Mouse (Mus musculus) limb, embryonic 13.5 days (tissue): ENCODE measurements around the gene Arl2bp. TPM values are rescaled to one million over a fixed set of nuclear protein-coding genes. Genes with fewer than 3 reads are reported as not detected.

Source experiments
- ATAC-seq: fragments of 200-750 bp; cut with Nextera tagmentation; 2 replicates; pipeline ENCODE4 v1.8.0; 2017; ENCODE audit warnings: low read depth, moderate number of reproducible peaks, moderate TSS enrichment; ENCODE audit not compliant: low FRiP score
- H3K27ac ChIP-seq: fragments of 300-500 bp; sonication (generic); 2 replicates; pipeline ENCODE4 v1.5.1; 2015; ENCODE audit warnings: inconsistent platforms, mild to moderate bottlenecking, moderate library complexity
- H3K27me3 ChIP-seq: fragments of 300-500 bp; sonication (generic); 2 replicates; pipeline ENCODE4 v1.6.1; 2015; ENCODE audit warnings: mild to moderate bottlenecking, inconsistent platforms
- H3K36me3 ChIP-seq: fragments of 300-500 bp; sonication (generic); 2 replicates; pipeline ENCODE4 v1.6.1; 2015; ENCODE audit warnings: inconsistent platforms, mild to moderate bottlenecking, moderate library complexity
- H3K4me1 ChIP-seq: fragments of 300-500 bp; sonication (generic); 2 replicates; pipeline ENCODE4 v1.6.1; 2015; ENCODE audit warnings: inconsistent platforms
- H3K4me2 ChIP-seq: fragments of 300-500 bp; sonication (generic); replicated peaks from 2 replicates; pipeline ENCODE4 v1.6.1; 2015; ENCODE audit warnings: inconsistent platforms, mild to moderate bottlenecking, moderate library complexity
- H3K4me3 ChIP-seq: fragments of 300-500 bp; sonication (generic); 2 replicates; pipeline ENCODE4 v1.5.1; 2015; ENCODE audit warnings: moderate library complexity, mild to moderate bottlenecking, inconsistent platforms
- H3K9ac ChIP-seq: fragments of 300-500 bp; sonication (generic); 2 replicates; pipeline ENCODE4 v1.6.1; 2015; ENCODE audit warnings: mild to moderate bottlenecking, inconsistent platforms
- H3K9me3 ChIP-seq: fragments of 300-500 bp; sonication (generic); 2 replicates; pipeline ENCODE4 v1.6.1; 2016; ENCODE audit warnings: inconsistent platforms
- WGBS: fragments of 180-500 bp; shearing (Covaris S2); methylation state at CpG from one replicate; pipeline ENCODE4 v1.1.7; 2015; 5-methylcytosine and 5-hydroxymethylcytosine counted together
- polyA plus RNA-seq: library from polyadenylated mRNA; unstranded; fragments of >200 nt; fragmentation: Nextera tagmentation; extraction: Ambion mirVana; gene quantifications from 2 replicates; pipeline ENCODE4 v1.2.1, GENCODE M21; 2015

Arl2bp gene
- polyA plus RNA-seq, result 151 and 160 TPM in 2 replicates

GRCm38 (mm10) chr8:94666456-94667308 is at the start of gene Arl2bp:
TSS of gene Arl2bp (plus strand) at chr8:94666600.
- peaks cover 13% of the 10 kb centered on the region for H3K4me1 ChIP-seq
- H3K4me3 ChIP-seq, result peak within 1 kb of the TSS; percentile 68
- no peaks in the 10 kb centered on the region for H3K27me3 ChIP-seq
- peaks cover 36% of the 10 kb centered on the region for H3K36me3 ChIP-seq
- ATAC-seq, result peak; percentile 99
- no peaks in the 10 kb centered on the region for H3K9me3 ChIP-seq
- H3K4me2 ChIP-seq, result peak within 1 kb of the TSS; percentile 75
- H3K27ac ChIP-seq, result peak within 1 kb of the TSS; percentile 87
- under 1% methylated on average over 74 of the region's 74 CpGs for WGBS
- peak within 1 kb of the TSS; percentile 95 for H3K9ac ChIP-seq

GRCm38 (mm10) chr8:94624885-94625284 is 41.5 kb upstream of the Arl2bp start:
- H3K4me3 ChIP-seq, result no peak overlapping the region
- no peaks in the 10 kb centered on the region for H3K4me1 ChIP-seq
- H3K27ac ChIP-seq, result no peak overlapping the region
- H3K36me3 ChIP-seq, result peaks cover 35% of the 10 kb centered on the region
- no peaks in the 10 kb centered on the region for H3K27me3 ChIP-seq
- no peak overlapping the region for H3K4me2 ChIP-seq
- WGBS, result 88% methylated on average over 1 of the region's 1 CpGs
- no peak overlapping the region for H3K9ac ChIP-seq
- no peak for ATAC-seq
- no peaks in the 10 kb centered on the region for H3K9me3 ChIP-seq

- Histone ChIP-seq H3K36me3 (peaks cover 87% of the 10 kb centered on the region), H3K4me2 (no peak overlapping the region), H3K9me3 (no peaks in the 10 kb centered on the region), H3K27ac (no peak overlapping the region), H3K27me3 (no peaks in the 10 kb centered on the region), H3K9ac (no peak overlapping the region), H3K4me3 (no peak overlapping the region), H3K4me1 (no peaks in the 10 kb centered on the region)
- WGBS, result 89% methylated on average over 2 of the region's 2 CpGs
- no peak for ATAC-seq
Observed at GRCm38 (mm10) chr8:94633564-94634194, 32.7 kb upstream of the Arl2bp start.

- H3K27me3 ChIP-seq, result no peaks in the 10 kb centered on the region
- H3K36me3 ChIP-seq, result peaks cover 89% of the 10 kb centered on the region
- no peaks in the 10 kb centered on the region for H3K4me1 ChIP-seq
- ATAC-seq, result no peak
- no peaks in the 10 kb centered on the region for H3K9me3 ChIP-seq
- H3K27ac ChIP-seq, result no peak overlapping the region
- H3K4me3 ChIP-seq, result no peak overlapping the region
- no peak overlapping the region for H3K9ac ChIP-seq
- H3K4me2 ChIP-seq, result no peak overlapping the region
Observed at GRCm38 (mm10) chr8:94634211-94634610, 32.2 kb upstream of the Arl2bp start.

GRCm38 (mm10) chr8:94641183-94641582 is 25.2 kb upstream of the Arl2bp start:
- 90% methylated on average over 2 of the region's 2 CpGs for WGBS

GRCm38 (mm10) chr8:94641938-94642337 is 24.5 kb upstream of the Arl2bp start:
- H3K36me3 ChIP-seq, result peaks cover 86% of the 10 kb centered on the region
- H3K9me3 ChIP-seq, result no peaks in the 10 kb centered on the region
- H3K4me2 ChIP-seq, result no peak overlapping the region
- no peak overlapping the region for H3K27ac ChIP-seq
- no peaks in the 10 kb centered on the region for H3K27me3 ChIP-seq
- H3K4me3 ChIP-seq, result no peak overlapping the region
- ATAC-seq, result no peak
- WGBS, result 88% methylated on average over 3 of the region's 3 CpGs
- H3K4me1 ChIP-seq, result no peaks in the 10 kb centered on the region
- H3K9ac ChIP-seq, result no peak overlapping the region

More at GRCm38 (mm10) chr8:94641183-94641582, 25.2 kb upstream of the Arl2bp start:
- Histone ChIP-seq H3K9ac (no peak overlapping the region), H3K27ac (no peak overlapping the region), H3K9me3 (no peaks in the 10 kb centered on the region), H3K4me3 (no peak overlapping the region), H3K4me2 (no peak overlapping the region), H3K36me3 (peaks cover 86% of the 10 kb centered on the region), H3K4me1 (no peaks in the 10 kb centered on the region), H3K27me3 (no peaks in the 10 kb centered on the region)
- no peak for ATAC-seq

GRCm38 (mm10) chr8:94645202-94645601 is 21.2 kb upstream of the Arl2bp start:
- Histone ChIP-seq H3K4me3 (no peak overlapping the region), H3K9ac (no peak overlapping the region), H3K9me3 (no peaks in the 10 kb centered on the region), H3K36me3 (peaks cover 81% of the 10 kb centered on the region), H3K27ac (no peak overlapping the region), H3K4me2 (no peak overlapping the region), H3K4me1 (no peaks in the 10 kb centered on the region), H3K27me3 (no peaks in the 10 kb centered on the region)
- no peak for ATAC-seq
- WGBS, result 45% methylated on average over 1 of the region's 1 CpGs

- H3K27ac ChIP-seq, result no peak overlapping the region
- H3K4me2 ChIP-seq, result no peak overlapping the region
- WGBS, result 92% methylated on average over 3 of the region's 3 CpGs
- H3K27me3 ChIP-seq, result no peaks in the 10 kb centered on the region
- no peaks in the 10 kb centered on the region for H3K9me3 ChIP-seq
- H3K4me3 ChIP-seq, result no peak overlapping the region
- no peak for ATAC-seq
- no peaks in the 10 kb centered on the region for H3K4me1 ChIP-seq
- no peak overlapping the region for H3K9ac ChIP-seq
- H3K36me3 ChIP-seq, result peaks cover 75% of the 10 kb centered on the region
Observed at GRCm38 (mm10) chr8:94646165-94646564, 20.2 kb upstream of the Arl2bp start.

GRCm38 (mm10) chr8:94649496-94649895 is 16.9 kb upstream of the Arl2bp start:
- ATAC-seq, result no peak
- Histone ChIP-seq H3K4me2 (no peak overlapping the region), H3K4me1 (no peaks in the 10 kb centered on the region), H3K27me3 (no peaks in the 10 kb centered on the region), H3K27ac (no peak overlapping the region), H3K4me3 (no peak overlapping the region), H3K9ac (no peak overlapping the region), H3K36me3 (peaks cover 79% of the 10 kb centered on the region), H3K9me3 (no peaks in the 10 kb centered on the region)
- WGBS, result 71% methylated on average over 3 of the region's 3 CpGs

- no peaks in the 10 kb centered on the region for H3K9me3 ChIP-seq
- H3K4me3 ChIP-seq, result no peak overlapping the region
- no peaks in the 10 kb centered on the region for H3K27me3 ChIP-seq
- H3K36me3 ChIP-seq, result peaks cover 82% of the 10 kb centered on the region
- no peak for ATAC-seq
- no peak overlapping the region for H3K4me2 ChIP-seq
- H3K27ac ChIP-seq, result no peak overlapping the region
- H3K4me1 ChIP-seq, result no peaks in the 10 kb centered on the region
- WGBS, result 89% methylated on average over 3 of the region's 3 CpGs
- no peak overlapping the region for H3K9ac ChIP-seq
Observed at GRCm38 (mm10) chr8:94652951-94653350, 13.4 kb upstream of the Arl2bp start.

GRCm38 (mm10) chr8:94654994-94655393 is 11.4 kb upstream of the Arl2bp start:
- no peak overlapping the region for H3K27ac ChIP-seq
- no peaks in the 10 kb centered on the region for H3K27me3 ChIP-seq
- no peak for ATAC-seq
- no peak overlapping the region for H3K4me3 ChIP-seq
- peaks cover 77% of the 10 kb centered on the region for H3K36me3 ChIP-seq
- no peaks in the 10 kb centered on the region for H3K9me3 ChIP-seq
- no peak overlapping the region for H3K4me2 ChIP-seq
- no peak overlapping the region for H3K9ac ChIP-seq
- H3K4me1 ChIP-seq, result no peaks in the 10 kb centered on the region

GRCm38 (mm10) chr8:94658031-94658430 is 8.4 kb upstream of the Arl2bp start:
- no peak overlapping the region for H3K27ac ChIP-seq
- 87% methylated on average over 2 of the region's 2 CpGs for WGBS
- peaks cover 67% of the 10 kb centered on the region for H3K36me3 ChIP-seq
- no peak overlapping the region for H3K4me3 ChIP-seq
- no peak overlapping the region for H3K9ac ChIP-seq
- H3K4me1 ChIP-seq, result no peaks in the 10 kb centered on the region
- H3K9me3 ChIP-seq, result no peaks in the 10 kb centered on the region
- ATAC-seq, result no peak
- no peaks in the 10 kb centered on the region for H3K27me3 ChIP-seq
- no peak overlapping the region for H3K4me2 ChIP-seq
